Mouse (Mus musculus) forelimb bud, embryonic 11.5 days (tissue): ENCODE measurements around the gene Pth2r.

Experiments
- DNase-seq: peaks from one replicate; pipeline ENCODE4 v3.0.0-alpha.2; 2012; ENCODE audit warnings: low read depth, low spot score

The Pth2r gene

GRCm38 (mm10) chr1:65281756-65282155, at the start of gene Pth2r:
TSS of gene Pth2r (plus strand) at chr1:65282056.
- no peak for DNase-seq

DNA sequence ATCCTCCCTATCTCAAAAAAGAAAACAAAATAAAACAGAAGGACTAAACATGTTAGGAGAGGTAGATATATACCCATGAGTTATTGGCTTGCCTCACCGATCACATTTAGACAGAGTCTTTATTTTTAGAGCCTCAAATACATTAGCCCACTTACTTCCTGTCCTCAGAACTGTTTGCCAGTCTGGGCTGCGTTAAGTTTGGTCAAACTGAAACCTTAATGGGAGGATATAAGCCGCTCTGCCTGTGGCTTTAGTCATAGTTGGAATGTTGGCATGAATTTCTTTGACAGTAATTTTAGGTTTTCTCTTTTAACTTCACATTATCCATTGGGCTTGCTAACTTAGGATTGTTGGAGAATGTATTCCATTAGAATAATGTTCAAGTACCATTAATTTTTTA, 44.1 kb upstream of the Pth2r start:
- DNase-seq = no peak

GRCm38 (mm10) chr1:65245637-65246036, 36.2 kb upstream of the Pth2r start:
- no peak for DNase-seq

DNA sequence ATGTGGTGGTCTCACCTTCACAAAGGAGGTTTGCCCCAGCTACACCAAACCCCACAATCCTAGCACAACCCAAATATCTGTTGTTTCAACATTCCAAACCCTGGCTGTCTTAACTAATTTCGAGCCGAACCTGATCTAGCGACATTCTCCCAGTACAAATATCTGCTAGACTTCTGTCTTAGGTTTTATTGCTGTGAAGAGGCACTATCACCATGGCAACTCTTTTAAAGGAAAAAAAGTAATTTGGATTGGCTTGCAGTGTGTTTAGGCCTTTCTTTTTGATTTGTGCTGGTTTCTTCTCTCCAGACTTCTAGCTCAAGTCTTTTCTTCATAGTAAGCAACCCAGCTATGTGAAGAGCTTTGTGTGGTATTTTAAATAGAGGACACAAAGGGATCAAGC, 1.4 kb upstream of the Pth2r start:
- DNase-seq = no peak

DNA sequence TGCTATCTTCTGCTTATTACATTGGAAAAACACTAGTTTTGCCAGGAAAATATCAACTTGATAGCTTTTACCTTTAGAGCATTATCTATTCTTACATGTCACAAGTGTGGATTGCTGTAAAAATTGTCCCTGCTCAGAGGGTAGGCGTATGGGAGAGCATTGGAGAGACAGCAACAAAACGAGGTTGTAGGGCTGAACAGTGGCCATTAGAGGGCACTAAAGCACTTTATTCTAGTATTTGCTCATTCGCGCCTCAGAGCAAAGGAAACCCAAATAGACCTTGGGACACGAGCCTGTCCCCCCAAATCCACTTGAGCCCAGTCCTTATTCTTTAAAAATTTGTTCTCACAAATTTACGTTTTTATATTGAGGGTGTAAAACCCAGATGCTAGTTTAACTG, 910 bp downstream of the Pth2r start:
- peak; percentile 45 for DNase-seq

GRCm38 (mm10) chr1:65308476-65308875, 26.6 kb downstream of the Pth2r start:
- no peak for DNase-seq

DNA sequence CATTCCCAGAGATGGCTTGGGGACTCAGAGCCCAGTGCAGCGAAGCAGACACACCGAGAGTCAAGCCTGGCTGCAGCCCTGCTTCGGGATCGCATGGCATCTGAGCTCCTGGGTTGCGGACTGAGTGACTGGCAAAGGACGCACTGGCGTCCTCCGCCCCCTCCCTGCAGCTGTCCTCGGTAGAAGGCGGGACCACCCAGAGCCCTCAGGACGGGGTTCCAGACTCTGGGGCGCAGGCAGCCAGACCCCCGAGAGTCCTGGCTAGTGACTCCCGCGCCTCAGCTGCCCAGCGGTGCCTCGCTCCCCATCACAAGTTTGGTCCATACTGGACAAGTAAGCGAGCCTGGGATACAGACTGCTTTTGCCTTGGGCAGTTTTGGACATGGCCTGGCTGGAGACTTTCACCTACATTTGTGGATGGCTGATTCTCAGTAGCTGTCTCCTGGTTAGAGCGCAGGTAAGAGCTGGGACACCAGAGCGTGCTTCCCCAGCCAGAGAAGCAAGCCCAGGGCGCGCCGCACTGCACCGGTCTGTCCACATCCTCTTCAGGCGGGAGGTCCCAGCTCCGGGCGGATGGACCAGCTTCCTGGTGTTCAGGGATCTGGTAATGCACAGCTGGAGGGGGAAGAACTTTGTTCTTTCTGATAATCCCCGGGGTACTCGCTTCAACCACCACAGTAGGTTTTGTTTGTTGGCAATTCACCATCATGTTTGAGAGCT, 29.5 kb downstream of the Pth2r start:
- peak; percentile 10 for DNase-seq

- DNase-seq = peak; percentile 66
These were observed 30.3 kb downstream of the Pth2r start for GRCm38 (mm10) chr1:65312118-65312517.

- no peak for DNase-seq
These were observed 31.0 kb downstream of the Pth2r start for GRCm38 (mm10) chr1:65312896-65313295.

- DNase-seq = no peak
These were observed 32.5 kb downstream of the Pth2r start for GRCm38 (mm10) chr1:65314054-65315021.

DNA sequence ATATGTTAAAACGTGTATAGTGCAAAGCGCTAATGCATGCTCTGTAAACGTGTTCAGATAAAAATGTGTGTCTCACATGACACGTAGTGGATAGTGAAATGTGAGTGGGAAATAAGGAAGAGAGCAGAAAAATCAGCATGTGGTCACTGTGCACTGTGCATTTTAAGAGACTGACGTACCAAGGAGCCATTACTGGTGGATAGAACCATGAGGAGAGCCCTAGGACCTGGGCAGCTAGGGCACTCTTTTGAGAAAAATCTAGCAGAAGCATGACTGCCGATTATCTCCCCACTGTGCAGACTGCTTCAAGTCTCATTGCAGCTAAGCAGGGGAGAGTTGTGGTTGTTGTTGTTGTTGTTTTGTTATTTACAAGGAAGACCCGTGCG, 33.2 kb downstream of the Pth2r start:
- DNase-seq = no peak

GRCm38 (mm10) chr1:65334026-65334425, 52.2 kb downstream of the Pth2r start:
- DNase-seq = no peak

DNA sequence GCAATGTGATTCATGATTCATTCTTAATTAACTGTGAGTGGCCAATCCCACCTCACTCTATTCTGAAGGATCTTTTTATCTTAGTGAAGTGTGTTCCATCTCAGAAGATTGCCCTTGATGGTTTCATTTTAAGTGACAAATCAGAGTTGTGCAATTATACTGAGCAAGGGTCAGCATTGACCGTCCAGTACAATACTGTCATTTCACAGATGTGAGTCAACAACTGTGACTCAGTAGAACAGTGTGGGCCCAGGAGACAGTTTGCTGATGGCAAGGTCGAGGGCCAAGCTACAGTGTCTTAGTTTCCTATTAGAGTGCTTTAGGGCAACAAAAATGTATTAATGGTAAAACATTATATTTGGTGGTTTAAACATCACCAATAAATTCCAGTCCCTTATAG, 55.9 kb downstream of the Pth2r start:
- DNase-seq = no peak

DNA sequence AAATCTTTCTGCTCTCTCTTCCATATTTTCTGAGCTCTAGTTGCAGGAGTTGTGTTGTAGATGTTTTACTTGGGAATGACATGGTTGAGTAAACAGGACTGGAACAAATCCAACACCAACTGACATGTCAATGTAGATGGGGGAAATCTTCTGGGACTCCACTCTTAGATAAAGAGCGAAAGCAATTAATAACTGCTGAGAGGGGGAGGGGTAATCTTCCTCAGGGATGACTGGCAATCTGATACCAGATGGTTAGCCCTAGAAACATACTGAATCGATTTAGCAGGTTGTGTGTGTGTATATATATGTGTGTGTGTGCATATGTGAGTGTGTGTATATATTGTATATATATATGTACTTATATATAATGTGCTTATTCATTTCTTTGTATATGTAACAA, 58.4 kb downstream of the Pth2r start:
- DNase-seq = no peak

GRCm38 (mm10) chr1:65352979-65353378, 71.1 kb downstream of the Pth2r start:
- no peak for DNase-seq

GRCm38 (mm10) chr1:65354153-65354552, 72.3 kb downstream of the Pth2r start:
- DNase-seq = no peak

- peak; percentile 40 for DNase-seq
These were observed 106.5 kb downstream of the Pth2r start for GRCm38 (mm10) chr1:65388328-65388727.

DNA sequence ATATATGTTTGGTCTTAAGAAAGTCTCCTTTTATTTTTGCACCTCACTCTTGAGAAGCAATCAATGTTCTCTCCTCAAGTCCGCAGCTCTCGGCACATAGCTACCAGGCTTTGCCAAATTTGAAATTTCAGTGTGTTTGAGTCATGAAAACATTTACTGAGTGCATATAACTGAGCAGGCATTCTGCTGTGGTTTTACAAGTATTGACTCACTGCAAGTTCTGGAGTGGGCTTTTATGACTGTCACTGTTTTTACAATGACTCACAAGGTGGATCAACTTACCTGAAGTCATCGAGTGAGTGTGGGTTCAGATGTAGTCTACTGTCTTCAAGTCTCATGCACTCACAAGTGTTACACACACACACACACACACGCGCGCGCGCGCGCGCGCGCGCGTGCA, 107.8 kb downstream of the Pth2r start:
- no peak for DNase-seq

DNA sequence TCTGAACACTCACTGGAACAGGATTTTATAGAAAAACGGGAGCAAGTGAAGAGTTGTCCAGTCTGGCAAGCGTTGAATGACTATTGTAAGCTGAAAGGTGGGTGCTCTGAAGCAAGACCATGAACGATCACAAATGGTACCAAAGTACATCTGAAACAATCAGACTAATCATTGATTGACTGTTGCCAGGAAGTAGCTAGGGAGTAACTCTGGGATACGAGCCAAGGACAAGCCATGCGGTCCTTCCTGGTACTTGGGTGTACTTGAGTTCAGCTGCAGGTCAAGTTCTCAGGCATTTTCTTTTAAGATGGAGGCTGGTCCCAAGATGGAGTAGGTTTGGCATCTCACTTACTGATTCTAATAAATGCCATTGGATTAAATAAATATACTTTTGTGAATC, 125.6 kb downstream of the Pth2r start:
- no peak for DNase-seq

DNA sequence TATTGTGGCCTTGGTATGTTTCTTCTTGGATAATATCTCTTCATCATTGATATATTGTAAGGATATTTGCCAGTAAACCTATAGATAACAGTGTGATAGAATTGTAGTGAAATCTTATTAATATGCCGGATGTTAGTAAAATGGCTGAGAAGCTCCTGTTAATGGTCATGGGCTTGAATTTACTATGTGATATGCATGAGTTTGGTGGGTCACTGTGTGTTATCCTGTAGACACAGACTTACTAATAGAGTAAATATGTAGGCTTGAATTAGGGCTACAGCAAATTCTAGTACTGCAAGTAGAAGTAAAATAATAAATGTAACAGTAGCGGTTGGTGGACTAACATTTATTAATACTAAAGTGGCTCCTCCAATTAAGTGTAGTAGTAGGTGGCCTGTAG, 139.1 kb downstream of the Pth2r start:
- DNase-seq = no peak

GRCm38 (mm10) chr1:65422501-65423010, 140.7 kb downstream of the Pth2r start:
- no peak for DNase-seq
